Mouse (Mus musculus) R1 (cell line): ENCODE measurements around the gene Lfng.

Experiments
- DNase-seq: peaks from one replicate; pipeline ENCODE4 v3.0.0-alpha.2; 2018; ENCODE audit warnings: low read depth, low spot score

The Lfng gene

GRCm38 (mm10) chr5:140639312-140639711, 32.2 kb downstream of the Lfng start:
- DNase-seq = no peak

- DNase-seq = no peak
Measured at GRCm38 (mm10) chr5:140639871-140640270, 32.8 kb downstream of the Lfng start.

- no peak for DNase-seq
Measured at GRCm38 (mm10) chr5:140640812-140641211, 33.7 kb downstream of the Lfng start.

- DNase-seq = no peak
Measured at GRCm38 (mm10) chr5:140641254-140641928, 34.3 kb downstream of the Lfng start.

GRCm38 (mm10) chr5:140642076-140642475, 35.0 kb downstream of the Lfng start:
- no peak for DNase-seq

GRCm38 (mm10) chr5:140644263-140644662, 37.1 kb downstream of the Lfng start:
- peak; percentile 45 for DNase-seq

- no peak for DNase-seq
Measured at GRCm38 (mm10) chr5:140644702-140645201, 37.6 kb downstream of the Lfng start.

GRCm38 (mm10) chr5:140645454-140645853, 38.3 kb downstream of the Lfng start:
- no peak for DNase-seq

- no peak for DNase-seq
Measured at GRCm38 (mm10) chr5:140646171-140646570, 39.1 kb downstream of the Lfng start.

- DNase-seq = no peak
Measured at GRCm38 (mm10) chr5:140647031-140647760, 40.1 kb downstream of the Lfng start.

GRCm38 (mm10) chr5:140647821-140648518, 40.9 kb downstream of the Lfng start:
- no peak for DNase-seq

- peak; percentile 53 for DNase-seq
Measured at GRCm38 (mm10) chr5:140648519-140649100, 41.5 kb downstream of the Lfng start, which contains the start of gene Ttyh3. Gene Ttyh3 (minus strand): TSS chr5:140649031.

GRCm38 (mm10) chr5:140649101-140649667, 42.1 kb downstream of the Lfng start:
- peak; percentile 97 for DNase-seq

- no peak for DNase-seq
Measured at GRCm38 (mm10) chr5:140649881-140650414, 42.8 kb downstream of the Lfng start.

GRCm38 (mm10) chr5:140651231-140651630, 44.1 kb downstream of the Lfng start:
- DNase-seq = no peak

- DNase-seq = no peak
Measured at GRCm38 (mm10) chr5:140652587-140652986, 45.5 kb downstream of the Lfng start.

- peak; percentile 41 for DNase-seq
Measured at GRCm38 (mm10) chr5:140654096-140654845, 47.2 kb downstream of the Lfng start.

- DNase-seq = no peak
Measured at GRCm38 (mm10) chr5:140659607-140660272, 52.6 kb downstream of the Lfng start.

GRCm38 (mm10) chr5:140660398-140660797, 53.3 kb downstream of the Lfng start:
- no peak for DNase-seq

GRCm38 (mm10) chr5:140661427-140661826, 54.3 kb downstream of the Lfng start:
- no peak for DNase-seq
